Mouse (Mus musculus): Measurements from ENCODE around the gene Zscan12.

Gene Zscan12

GRCm38 (mm10) chr13:21362621-21363248 is at the start of gene Zscan12:
Gene Zscan12, plus strand, starts transcription at chr13:21362820.
- peak; percentile 94 for DNase-seq

- DNase-seq: no peak
Measured at GRCm38 (mm10) chr13:21312854-21313253, 49.8 kb upstream of the Zscan12 start.

GRCm38 (mm10) chr13:21313903-21314302 is 48.7 kb upstream of the Zscan12 start:
- no peak for DNase-seq

- DNase-seq: no peak
Measured at GRCm38 (mm10) chr13:21320262-21320661, 42.4 kb upstream of the Zscan12 start.

DNA sequence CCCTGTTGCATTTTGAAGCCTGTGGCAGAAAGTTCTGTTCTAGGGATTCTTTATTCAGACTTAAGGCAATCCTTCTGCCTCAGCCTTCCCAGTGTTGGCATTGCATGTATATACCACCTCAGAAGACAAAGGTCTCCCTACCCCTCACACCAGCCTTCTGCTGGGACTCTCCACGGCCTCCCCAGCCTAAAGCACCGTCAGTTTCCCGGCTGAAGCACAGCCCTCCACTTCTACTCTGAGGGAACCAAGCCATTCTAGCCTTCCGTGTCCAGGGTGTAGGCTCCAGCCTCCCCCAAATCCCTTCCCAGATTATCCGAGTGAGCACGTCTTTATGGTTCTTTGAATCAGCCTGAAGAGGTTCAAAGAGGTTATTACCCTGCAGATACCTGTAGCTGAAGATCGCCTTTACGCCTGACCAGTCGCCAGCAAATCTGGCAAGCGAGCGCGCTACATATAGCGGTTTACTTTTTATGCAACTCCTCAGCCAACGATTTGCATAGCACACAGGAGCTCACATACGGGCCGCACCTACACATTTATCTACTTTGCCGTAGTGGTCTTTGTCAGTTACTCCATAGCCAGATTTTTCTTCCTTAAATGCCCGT is 40.6 kb upstream of the Zscan12 start:
- DNase-seq: no peak

DNA sequence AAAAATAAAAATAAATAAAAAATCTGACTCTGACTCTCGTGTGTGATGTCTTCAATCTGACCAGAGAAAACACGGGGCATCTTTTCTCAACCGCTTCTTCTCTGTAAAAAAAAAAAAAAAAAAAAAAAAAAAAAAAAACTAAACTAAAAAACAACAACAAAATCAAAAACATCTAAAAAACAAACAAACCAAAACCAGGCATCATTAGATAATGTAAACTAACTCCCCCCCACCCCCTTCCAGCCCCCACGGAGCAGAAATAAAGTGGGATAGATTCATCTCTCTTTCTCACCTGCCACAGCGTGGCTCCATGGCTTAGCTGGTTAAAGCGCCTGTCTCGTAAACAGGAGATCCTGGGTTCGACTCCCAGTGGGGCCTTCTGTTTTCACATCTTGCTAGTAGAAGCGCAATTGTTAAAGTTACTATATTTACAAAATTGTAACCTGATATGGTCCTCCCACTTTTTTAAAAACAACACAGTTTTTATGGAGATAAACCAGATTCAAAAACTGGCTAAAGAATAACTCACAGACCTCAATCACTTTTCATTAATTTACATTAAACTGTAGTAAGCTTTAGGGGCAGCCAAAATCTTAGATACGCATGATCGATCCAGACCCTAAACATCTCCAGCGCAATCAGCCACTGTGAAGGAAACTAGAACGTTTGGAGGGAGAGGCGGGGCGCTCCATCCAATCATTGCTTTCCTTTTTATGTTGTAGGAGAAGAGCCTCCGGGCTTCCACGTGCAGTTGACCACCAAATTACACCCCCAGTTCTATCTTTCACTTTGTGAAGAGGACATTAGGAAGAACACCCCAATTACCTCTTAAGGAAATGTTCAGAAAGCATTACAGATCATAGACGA is 39.9 kb upstream of the Zscan12 start:
- DNase-seq: no peak

DNA sequence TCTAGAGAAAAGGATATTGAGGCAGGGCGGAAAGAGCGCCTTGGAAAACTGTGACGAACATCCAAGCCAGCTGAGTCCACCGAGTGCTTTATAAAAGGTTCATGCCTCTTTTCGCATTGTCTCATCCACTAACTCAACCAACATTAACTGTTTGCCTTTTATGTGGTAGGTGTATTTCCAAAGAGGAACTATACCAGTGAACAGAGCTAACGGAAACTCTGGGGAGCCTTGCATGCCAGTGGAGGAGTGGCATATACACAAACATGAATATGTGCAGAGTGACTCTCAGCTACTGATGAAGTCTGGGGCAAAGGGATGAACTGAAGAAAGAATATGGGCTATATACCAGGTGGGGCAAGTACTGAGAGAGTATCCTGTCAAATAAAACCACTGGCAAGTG is 39.2 kb upstream of the Zscan12 start:
- no peak for DNase-seq

DNA sequence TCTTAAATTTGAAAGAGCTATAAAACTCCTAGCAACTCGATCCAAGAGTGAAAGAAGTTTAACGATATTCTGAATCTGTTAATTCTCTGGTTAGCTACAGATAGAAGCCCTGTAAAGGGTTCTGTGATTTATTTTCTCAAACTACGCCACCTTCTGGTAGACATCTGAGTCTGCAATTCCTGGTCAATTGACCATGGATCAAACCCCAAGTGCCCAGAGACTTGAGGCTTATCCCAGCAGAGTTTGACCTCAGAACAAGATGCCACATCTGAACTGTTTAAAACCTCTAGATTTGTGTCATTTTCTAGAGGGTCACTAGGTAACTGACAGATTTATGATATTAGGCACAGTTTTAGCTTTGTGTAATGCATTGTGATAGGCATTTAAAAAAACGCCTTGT is 36.4 kb upstream of the Zscan12 start:
- DNase-seq: peak; percentile 10

- DNase-seq: peak; percentile 85
Measured at GRCm38 (mm10) chr13:21326657-21327211, 35.9 kb upstream of the Zscan12 start.

GRCm38 (mm10) chr13:21327424-21327823 is 35.2 kb upstream of the Zscan12 start:
- no peak for DNase-seq

DNA sequence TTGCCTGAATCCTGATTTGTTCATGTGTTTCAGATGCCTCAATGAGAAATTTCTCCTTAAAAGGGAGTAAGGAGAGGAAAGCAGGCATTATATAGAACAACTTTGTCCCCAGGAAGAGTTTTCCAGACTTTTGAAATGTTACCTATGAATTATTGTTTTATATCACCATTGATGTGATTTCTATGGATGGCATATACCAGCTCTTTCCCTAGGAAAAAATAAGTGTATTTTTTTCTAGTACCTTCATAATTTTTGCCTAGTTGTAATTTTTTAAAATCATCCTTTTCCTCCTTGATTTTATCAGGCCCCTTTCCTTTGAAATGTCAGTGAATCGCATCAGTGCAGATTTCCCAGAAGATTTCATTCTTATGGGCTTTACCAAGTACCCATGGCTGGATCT is 16.0 kb upstream of the Zscan12 start, which contains the start of gene Olfr1367:
TSS of gene Olfr1367 (plus strand) at position 301 of the 400 bp plus-strand sequence.
- DNase-seq: no peak

- no peak for DNase-seq
Measured at GRCm38 (mm10) chr13:21350593-21350992, 12.0 kb upstream of the Zscan12 start.

- DNase-seq: no peak
Measured at GRCm38 (mm10) chr13:21363719-21364118, 1.1 kb downstream of the Zscan12 start.

DNA sequence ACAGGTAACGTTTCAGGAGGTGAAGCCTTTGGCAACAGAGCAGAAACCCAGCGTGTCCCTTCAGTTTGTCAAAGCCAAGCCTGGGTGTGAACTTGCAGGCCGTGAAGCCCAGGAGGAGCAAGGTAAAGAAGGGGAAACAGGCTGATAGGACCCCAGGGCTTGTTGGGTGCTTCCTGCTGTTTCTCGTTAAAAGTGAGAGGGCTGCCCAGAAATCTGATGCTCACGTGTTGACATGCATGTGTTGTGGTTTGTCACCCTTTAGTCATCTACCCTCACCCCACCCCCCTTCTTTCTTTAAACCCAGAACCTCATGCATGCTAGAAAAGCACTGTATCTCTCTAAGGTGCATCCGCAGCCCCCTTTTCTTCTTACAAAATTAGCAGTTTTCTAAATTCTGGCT is 4.0 kb downstream of the Zscan12 start:
- no peak for DNase-seq

DNA sequence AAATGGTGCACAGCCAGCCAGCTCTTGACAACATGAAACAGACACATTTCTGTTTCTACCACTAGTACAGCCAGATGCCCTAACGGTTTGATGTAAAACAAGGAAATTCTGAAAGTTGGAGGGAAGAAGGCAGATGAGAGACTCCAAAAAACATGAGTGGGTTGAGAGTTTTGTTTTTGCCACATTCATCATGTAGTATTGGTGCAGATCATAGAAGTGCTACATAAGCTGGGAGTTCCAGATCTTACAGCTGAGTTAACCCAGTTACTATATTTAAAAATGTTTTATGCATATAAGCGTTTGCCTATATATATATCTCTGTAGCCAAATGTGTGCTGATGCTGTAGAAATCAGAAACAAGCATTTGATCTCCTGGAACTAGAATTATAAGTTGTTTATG is 10.1 kb downstream of the Zscan12 start:
- no peak for DNase-seq

DNA sequence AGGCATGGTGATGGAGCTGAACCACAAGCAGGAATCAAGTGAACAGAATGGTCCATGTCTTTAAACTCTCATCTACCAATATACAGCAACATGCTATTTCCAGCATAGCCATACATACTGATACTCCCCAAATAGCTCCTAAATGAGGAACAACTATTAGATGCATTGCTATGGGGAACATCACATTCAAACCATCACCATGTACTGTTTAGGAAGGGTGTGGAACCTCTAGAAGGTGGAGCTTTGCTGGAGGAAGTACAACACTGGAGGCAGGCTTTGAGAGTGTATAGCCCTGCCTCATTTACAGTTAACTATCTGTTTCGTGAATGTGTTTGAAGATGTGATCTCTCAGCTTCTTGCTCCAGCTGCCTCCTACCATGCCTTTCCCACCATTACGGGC is 15.2 kb downstream of the Zscan12 start:
- no peak for DNase-seq

- no peak for DNase-seq
Measured at GRCm38 (mm10) chr13:21395211-21395610, 32.6 kb downstream of the Zscan12 start.

DNA sequence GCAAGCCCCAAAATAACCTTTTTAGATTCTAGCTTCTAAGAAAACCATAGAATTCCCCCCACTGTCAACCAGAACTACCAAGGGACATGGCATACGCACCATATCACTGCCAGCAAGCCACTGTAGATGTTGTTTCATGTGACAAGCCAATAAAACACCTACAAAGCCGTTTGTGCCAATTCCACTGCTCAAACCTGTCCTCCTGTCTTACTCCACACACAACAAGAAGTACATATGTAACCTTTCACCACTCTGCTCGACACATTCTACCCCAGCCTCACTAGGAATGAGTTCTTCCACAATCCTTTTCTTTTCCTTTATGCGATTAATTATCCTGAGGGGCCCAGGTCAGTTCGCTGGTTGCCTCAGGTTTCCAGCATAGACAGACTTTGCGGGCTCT is 33.0 kb downstream of the Zscan12 start:
- DNase-seq: no peak

DNA sequence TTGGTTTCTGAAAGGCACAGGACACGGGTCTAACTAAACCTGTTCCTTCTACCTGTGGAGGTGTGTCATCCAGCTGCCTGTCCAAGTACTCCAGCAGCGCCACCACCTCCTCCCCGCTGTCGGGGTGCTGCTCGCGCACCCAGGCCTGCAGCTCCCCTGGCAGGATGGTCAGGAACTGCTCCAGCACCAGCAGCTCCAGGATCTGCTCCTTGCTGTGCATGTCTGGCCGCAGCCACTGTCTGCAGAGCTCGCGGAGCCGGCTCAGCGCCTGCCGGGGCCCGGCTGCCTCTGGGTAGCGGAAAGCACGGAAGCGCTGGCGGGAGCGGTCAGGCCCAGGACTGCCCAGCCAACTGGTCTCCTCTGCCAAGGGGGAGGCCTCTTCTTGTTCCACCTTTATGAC is 33.4 kb downstream of the Zscan12 start:
- peak; percentile 27 for DNase-seq

DNA sequence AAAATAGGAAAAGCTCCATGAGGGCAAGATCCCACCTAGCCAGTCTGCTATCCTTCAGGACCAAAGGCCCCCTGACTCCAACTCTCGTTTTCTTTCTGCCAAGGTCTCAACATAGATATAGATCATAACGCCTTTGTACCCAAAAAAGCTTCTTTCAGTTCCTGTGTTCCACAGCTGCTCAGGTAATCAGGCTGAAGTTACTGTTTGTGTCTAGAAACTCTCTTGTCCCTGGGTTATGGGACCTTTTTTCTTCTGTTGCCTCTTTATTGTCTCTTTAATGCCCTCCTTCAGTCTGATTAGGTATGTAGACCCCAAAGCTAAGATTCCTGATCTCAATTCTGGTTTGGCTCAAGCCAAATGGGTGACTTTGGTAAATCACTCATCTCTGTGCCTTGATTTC is 34.9 kb downstream of the Zscan12 start:
- no peak for DNase-seq

GRCm38 (mm10) chr13:21401166-21401565 is 38.5 kb downstream of the Zscan12 start:
- DNase-seq: no peak

- DNase-seq: no peak
Measured at GRCm38 (mm10) chr13:21401636-21402286, 39.1 kb downstream of the Zscan12 start.

GRCm38 (mm10) chr13:21402287-21402846 is 39.7 kb downstream of the Zscan12 start, which contains the start of gene Zkscan3:
Gene Zkscan3, minus strand, starts transcription at chr13:21402755.
- DNase-seq: peak; percentile 90
